Mouse (Mus musculus) liver, embryonic 14.5 days (tissue): Measurements from ENCODE around the gene Arsk.

Source experiments
- CTCF ChIP-seq: IDR thresholded peaks from 2 replicates; pipeline ENCODE4 v1.5.1; 2016; ENCODE audit warnings: antibody characterized with exemption, low read depth, control low read depth
- EP300 ChIP-seq: IDR thresholded peaks from 2 replicates; pipeline ENCODE4 v1.6.1; 2016; ENCODE audit warnings: antibody characterized with exemption, low read depth

DNA sequence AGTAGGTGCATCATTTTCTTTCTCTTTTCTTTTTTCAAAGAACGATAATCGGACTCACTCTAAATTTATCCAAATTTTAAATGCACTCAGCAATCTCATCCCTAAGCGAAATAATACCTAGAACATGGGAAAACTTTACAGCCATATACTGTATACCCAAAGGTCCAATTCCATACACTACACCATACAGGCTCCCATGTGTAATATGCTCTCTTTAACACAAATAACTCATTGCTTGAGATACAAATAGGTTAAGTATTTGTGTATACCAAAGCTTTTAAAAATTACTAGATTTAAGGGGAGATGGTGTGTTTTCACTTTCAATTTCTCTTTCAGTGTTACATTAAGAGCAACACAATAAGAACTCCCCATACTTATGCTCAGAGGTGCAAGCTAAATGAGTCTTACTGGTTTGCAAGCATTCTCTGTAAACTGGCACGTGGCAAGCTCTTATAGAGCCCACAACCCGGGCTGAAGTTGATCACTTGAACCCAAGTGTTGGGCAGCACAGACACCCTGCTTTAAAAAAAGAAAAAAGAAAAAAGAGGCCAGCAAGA is 79.5 kb downstream of the Arsk start:
- TF ChIP-seq CTCF (no peak), EP300 (no peak)
